Mouse (Mus musculus) lung, postnatal 0 days (tissue): ENCODE measurements around the gene Kcnb1.

ENCODE experiments used
- CTCF ChIP-seq: IDR thresholded peaks from 2 replicates; pipeline ENCODE4 v1.5.1; 2016; ENCODE audit warnings: antibody characterized with exemption, mild to moderate bottlenecking
- EP300 ChIP-seq: IDR thresholded peaks from 2 replicates; pipeline ENCODE4 v1.6.1; 2016; ENCODE audit warnings: antibody characterized with exemption, mild to moderate bottlenecking, control low read depth

DNA sequence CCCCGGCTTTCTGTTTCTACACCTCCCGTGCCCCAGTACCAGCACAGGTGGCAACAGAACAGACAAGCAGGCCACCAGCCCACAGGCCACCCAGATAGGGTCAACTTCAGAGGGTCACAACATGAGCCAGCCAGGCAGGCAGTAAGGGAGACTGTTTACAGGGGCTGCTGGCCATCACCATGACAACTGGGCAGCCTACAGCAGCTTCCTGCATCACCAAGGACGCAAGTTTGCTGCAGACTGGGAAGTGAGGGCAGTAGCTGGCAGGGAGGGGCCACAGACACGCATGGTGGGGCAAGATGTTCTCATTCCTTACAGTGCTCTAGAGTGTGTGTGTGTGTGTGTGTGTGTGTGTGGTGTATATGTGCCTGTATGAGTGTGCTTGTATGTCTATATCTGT is 108.3 kb downstream of the Kcnb1 start:
- no peak for TF ChIP-seq EP300
- TF ChIP-seq CTCF: no peak
